Comparison of ENCODE assay signal across 9 mouse cellular contexts in genomic region chr1:119456671-119457527, GRCm38 (mm10). TPM values are rescaled to one million over a fixed set of nuclear protein-coding genes. Genes with fewer than 3 reads are reported as not detected.
DNase-seq lines count a peak whose midpoint lies in the region; ATAC-seq and TF ChIP-seq lines count a peak whose summit lies in the region.
"Had no signal": no experiment of that assay in that cellular context is flagged by ENCODE, and none has a peak within 500 bp of the region (broad histone marks: within the 10 kb centered on the region; RNA-seq: fewer than 3 reads in every experiment).

No protein-coding gene starts in this region.

- H3K4me1 ChIP-seq in heart, embryonic 12.5 days (replicated peaks): peaks cover 6% of the 10 kb centered on the region
- H3K4me1 ChIP-seq in CH12.LX (ENCODE audit: control insufficient read depth in 1 of 2, insufficient read depth in 2 of 2): peaks cover 2 to 15% of the 10 kb centered on the region in 2 experiments; a peak in 2 of 4 replicates
- no peaks in the 10 kb centered on the region for H3K4me1 ChIP-seq in liver, embryonic 16.5 days (ENCODE audit: control insufficient read depth, low read depth, low read length)

- WGBS in heart, embryonic 12.5 days: 31% methylated on average over 19 of the region's 19 CpGs
- 19% methylated on average over 19 of the region's 19 CpGs for WGBS in liver, embryonic 16.5 days (ENCODE audit: insufficient replicate concordance)

- no peaks in the 10 kb centered on the region for H3K9me3 ChIP-seq in heart, embryonic 12.5 days (replicated peaks)
- H3K9me3 ChIP-seq in CH12.LX (replicated peaks; ENCODE audit: low read length): no peaks in the 10 kb centered on the region
- H3K9me3 ChIP-seq in liver, embryonic 16.5 days (replicated peaks; ENCODE audit: control insufficient read depth, low read length): no peaks in the 10 kb centered on the region

- in situ Hi-C loops in CH12.LX (cut with MboI; ENCODE audit: low pct_ligation_motif_present, low pct_unique_long_range_greater_than_20kb, low sequenced_read_pairs): no loop called here

- no peak for TF ChIP-seq POLR2A in CH12.LX (IDR thresholded peaks at IDR 0.05; ENCODE audit: low read depth, low read length)

- H3K4me3 ChIP-seq in heart, embryonic 12.5 days: 0 out of 2 replicates have a peak overlapping the region, but pooled peaks have one; percentile 0
- H3K4me3 ChIP-seq in CH12.LX (replicated peaks in 1 of 3; ENCODE audit: low read depth in 2 of 3, low read length in 2 of 3, poor library complexity in 1 of 3): peak overlapping the region in 1 of 3 experiments; percentile 19
- H3K4me3 ChIP-seq in liver, embryonic 16.5 days (ENCODE audit: low read depth, low read length): no peak overlapping the region

- intact Hi-C loops in heart, postnatal 36 days (cut with DNase I): loop anchor here (10.0 kb wide), 3 partner anchors 468 to 692 kb away; no protein-coding TSS in a partner anchor

- no peak for TF ChIP-seq CTCF in CH12.LX (conservative IDR thresholded peaks at IDR 0.05 in 1 of 2, IDR thresholded peaks at IDR 0.05 in 1 of 2; ENCODE audit: low read depth in 2 of 2, low read length in 2 of 2)

- H3K36me3 ChIP-seq in heart, embryonic 12.5 days: no peaks in the 10 kb centered on the region
- no peaks in the 10 kb centered on the region for H3K36me3 ChIP-seq in CH12.LX (replicated peaks in 1 of 2; ENCODE audit: control insufficient read depth in 1 of 2, insufficient read depth in 1 of 2, low read length in 1 of 2)
- H3K36me3 ChIP-seq in liver, embryonic 16.5 days (ENCODE audit: control insufficient read depth, insufficient read depth): no peaks in the 10 kb centered on the region

- peaks cover 6% of the 10 kb centered on the region for H3K27me3 ChIP-seq in heart, embryonic 12.5 days (replicated peaks)
- H3K27me3 ChIP-seq in CH12.LX (replicated peaks): no peaks in the 10 kb centered on the region
- H3K27me3 ChIP-seq in liver, embryonic 16.5 days (ENCODE audit: control insufficient read depth, insufficient read depth, low read depth, low read length): peaks cover 7% of the 10 kb centered on the region; the same call in 1 of the 2 replicates

- H3K79me2 ChIP-seq in CH12.LX (replicated peaks; ENCODE audit: control insufficient read depth, extremely low read depth, insufficient read depth, poor library complexity, severe bottlenecking): no peaks in the 10 kb centered on the region; the same call in 1 of the 2 replicates

- dilution Hi-C loops in CH12.LX (cut with MboI; ENCODE audit: extremely low pct_ligation_motif_present, extremely low pct_unique_long_range_greater_than_20kb, low sequenced_read_pairs): no loop called here

- peak overlapping the region; percentile 45 for H3K4me2 ChIP-seq in heart, embryonic 12.5 days
- peak overlapping the region; percentile 87 for H3K4me2 ChIP-seq in CH12.LX (ENCODE audit: insufficient read depth, low read depth, poor library complexity, severe bottlenecking)
- peak overlapping the region; percentile 21; the same call in 1 of the 2 replicates for H3K4me2 ChIP-seq in liver, embryonic 16.5 days (ENCODE audit: low read depth, low read length)

- 0 out of 2 replicates have a peak overlapping the region, but pooled peaks have one; percentile 6 for H3K9ac ChIP-seq in heart, embryonic 12.5 days
- no peak overlapping the region for H3K9ac ChIP-seq in CH12.LX (ENCODE audit: insufficient read depth, low read depth)
- no peak overlapping the region for H3K9ac ChIP-seq in liver, embryonic 16.5 days (ENCODE audit: low read depth, low read length)

- no peak overlapping the region for H3K27ac ChIP-seq in heart, embryonic 12.5 days (ENCODE audit: poor library complexity, severe bottlenecking)
- no peak overlapping the region for H3K27ac ChIP-seq in CH12.LX (ENCODE audit: insufficient read depth, low read depth)
- H3K27ac ChIP-seq in liver, embryonic 16.5 days (ENCODE audit: low read length): no peak overlapping the region

- ATAC-seq in heart, embryonic 12.5 days (ENCODE audit: insufficient number of reproducible peaks, low FRiP score): no peak
- ATAC-seq in liver, embryonic 16.5 days (ENCODE audit: low read depth): no peak

- no peak for DNase-seq in heart, postnatal 36 days
- peak; percentile 33 for DNase-seq in CH12.LX (ENCODE audit: extremely low read depth)
- DNase-seq in hindlimb bud, embryonic 11.5 days (ENCODE audit: extremely low spot score, low read depth, low spot score): peak; percentile 31
- DNase-seq in gastrocnemius, postnatal 10 days: no peak
- DNase-seq in gastrocnemius, postnatal 4 days (ENCODE audit: low spot score in 2 of 2): no peak
- DNase-seq in cerebellum, adult 9-10 months: no peak

- TF ChIP-seq EP300 in CH12.LX (IDR thresholded peaks at IDR 0.05; ENCODE audit: low read length): peak; percentile 62

- TF ChIP-seq RAD21 in CH12.LX (IDR thresholded peaks at IDR 0.05; ENCODE audit: low read depth, low read length): no peak

TF ChIP-seq in CH12.LX, 34 proteins besides CTCF, POLR2A, EP300 and RAD21:
- TF ChIP-seq ZKSCAN1 (IDR thresholded peaks at IDR 0.05; ENCODE audit: borderline replicate concordance, low read depth, low read length): no peak
- TF ChIP-seq SMC3 (IDR thresholded peaks at IDR 0.05; ENCODE audit: low read depth, low read length): no peak
- TF ChIP-seq MAX (IDR thresholded peaks at IDR 0.05; ENCODE audit: low read length): peak; percentile 59
- TF ChIP-seq TBP (conservative IDR thresholded peaks at IDR 0.05; ENCODE audit: low read depth, low read length): no peak
- TF ChIP-seq MAFK (IDR thresholded peaks at IDR 0.05; ENCODE audit: insufficient replicate concordance, low read length): no peak
- no peak for TF ChIP-seq ZC3H11A (IDR thresholded peaks at IDR 0.05; ENCODE audit: low read depth, low read length)
- TF ChIP-seq CHD2 (IDR thresholded peaks at IDR 0.05; ENCODE audit: low read length): 0 out of 2 replicates have a peak, but pooled peaks have one; percentile 35
- TF ChIP-seq JUND (conservative IDR thresholded peaks at IDR 0.05; ENCODE audit: low read depth, low read length): no peak
- peak; percentile 62 for TF ChIP-seq MXI1 (IDR thresholded peaks at IDR 0.05; ENCODE audit: low read depth, low read length)
- TF ChIP-seq TCF12 (IDR thresholded peaks at IDR 0.05; ENCODE audit: low read depth, low read length): 0 out of 2 replicates have a peak, but pooled peaks have one; percentile 52
- TF ChIP-seq RCOR1 (conservative IDR thresholded peaks at IDR 0.05; ENCODE audit: low read depth, low read length): no peak
- TF ChIP-seq JUN (IDR thresholded peaks at IDR 0.05; ENCODE audit: insufficient read depth, low read depth, low read length): no peak
- no peak for TF ChIP-seq CHD1 (IDR thresholded peaks at IDR 0.05; ENCODE audit: low read depth, low read length)
- TF ChIP-seq ZNF384 (IDR thresholded peaks at IDR 0.05; ENCODE audit: low read depth, low read length): peak; percentile 63
- no peak for TF ChIP-seq ETS1 (conservative IDR thresholded peaks at IDR 0.05; ENCODE audit: low read depth, low read length)
- TF ChIP-seq ELF1 (IDR thresholded peaks at IDR 0.05; ENCODE audit: low read depth, low read length): no peak
- TF ChIP-seq MAZ (IDR thresholded peaks at IDR 0.05; ENCODE audit: low read depth, low read length): peak; percentile 14; the same call in 1 of the 2 replicates
- 0 out of 2 replicates have a peak, but pooled peaks have one; percentile 58 for TF ChIP-seq MYC (IDR thresholded peaks at IDR 0.05; ENCODE audit: low read depth, low read length)
- TF ChIP-seq IRF4 (IDR thresholded peaks at IDR 0.05; ENCODE audit: low read depth, low read length): peak; percentile 54
- TF ChIP-seq ZMIZ1 (IDR thresholded peaks at IDR 0.05; ENCODE audit: low read depth, low read length): no peak
- TF ChIP-seq MEF2A (IDR thresholded peaks at IDR 0.05; ENCODE audit: borderline replicate concordance, low read depth, low read length): peak; percentile 36; the same call in 1 of the 2 replicates
- no peak for TF ChIP-seq GABPA (IDR thresholded peaks at IDR 0.05; ENCODE audit: insufficient replicate concordance, low read depth, low read length)
- no peak for TF ChIP-seq PAX5 (IDR thresholded peaks at IDR 0.05; ENCODE audit: low read length)
- TF ChIP-seq KAT2A (IDR thresholded peaks at IDR 0.05; ENCODE audit: insufficient replicate concordance, low read length): no peak
- TF ChIP-seq SIN3A (IDR thresholded peaks at IDR 0.05; ENCODE audit: low read length): peak; percentile 41; the same call in 1 of the 2 replicates
- TF ChIP-seq USF1 (IDR thresholded peaks at IDR 0.05; ENCODE audit: low read depth, low read length): no peak
- TF ChIP-seq UBTF (IDR thresholded peaks at IDR 0.05; ENCODE audit: low read depth, low read length): no peak
- TF ChIP-seq BHLHE40 (IDR thresholded peaks at IDR 0.05; ENCODE audit: low read depth, low read length): peak; percentile 87
- no peak for TF ChIP-seq HCFC1 (IDR thresholded peaks at IDR 0.05; ENCODE audit: low read depth, low read length)
- TF ChIP-seq NELFE (IDR thresholded peaks at IDR 0.05; ENCODE audit: low read depth, low read length): no peak
- no peak for TF ChIP-seq NRF1 (IDR thresholded peaks at IDR 0.05; ENCODE audit: low read depth, low read length)
- TF ChIP-seq POLR2AphosphoS2 (IDR thresholded peaks at IDR 0.05; ENCODE audit: low read depth, low read length): no peak
- TF ChIP-seq E2F4 (IDR thresholded peaks at IDR 0.05; ENCODE audit: insufficient replicate concordance, low read depth, low read length): no peak
- TF ChIP-seq USF2 (conservative IDR thresholded peaks at IDR 0.05; ENCODE audit: low read depth, low read length): no peak

RNA-seq across cellular contexts. Expression of gene Inhbb, which starts 34.9 kb away (rescaled TPM):
- polyA plus RNA-seq in heart, embryonic 12.5 days (2016; fragmentation: Nextera tagmentation; extraction: Ambion mirVana): 0.26 and 0.49 TPM in 2 replicates
- total RNA-seq in heart, postnatal 36 days (2021): 1 to 10 TPM; 1.4 to 1.5 TPM
- total RNA-seq in CH12.LX (2012; rRNA removed) (not detected in 2 replicates), CH12.LX (2014; rRNA removed) (not detected in 2 replicates)
- not detected in 2 replicates for polyA plus RNA-seq in CH12.LX (2012; ENCODE audit: insufficient read length, low read depth)
- 0.09 and 0.11 TPM in 2 replicates for polyA plus RNA-seq in liver, embryonic 16.5 days (2015; fragmentation: Nextera tagmentation; extraction: Ambion mirVana)
- total RNA-seq in gastrocnemius, postnatal 10 days (2021): under 1 TPM; 0.42 to 0.72 TPM
- total RNA-seq in gastrocnemius, postnatal 4 days (2021): 1 to 10 TPM in 1 of 2 experiments, under 1 TPM in 1; 0.64 to 1.7 TPM
- total RNA-seq: MEL had no signal

RNA-seq across cellular contexts. Expression of gene Ralb, which starts 47.7 kb away (rescaled TPM):
- 184 and 194 TPM in 2 replicates for polyA plus RNA-seq in heart, embryonic 12.5 days (2016; fragmentation: Nextera tagmentation; extraction: Ambion mirVana)
- 10 to 100 TPM; 30.9 to 31.1 TPM for total RNA-seq in heart, postnatal 36 days (2021)
- total RNA-seq in CH12.LX (2012; rRNA removed) (18.1 and 18.2 TPM in 2 replicates), CH12.LX (2014; rRNA removed) (25.6 and 28.7 TPM in 2 replicates)
- polyA plus RNA-seq in CH12.LX (2012; ENCODE audit: insufficient read length, low read depth): 22.9 and 23.8 TPM in 2 replicates
- 38.0 and 40.5 TPM in 2 replicates for polyA plus RNA-seq in liver, embryonic 16.5 days (2015; fragmentation: Nextera tagmentation; extraction: Ambion mirVana)
- 10 to 100 TPM; 23.8 to 29.8 TPM for total RNA-seq in gastrocnemius, postnatal 10 days (2021)
- 10 to 100 TPM; 41.8 to 43.6 TPM for total RNA-seq in gastrocnemius, postnatal 4 days (2021)

Comparison
In these comparisons a context has a peak if more than half of its experiments do, and no peak if none do; other contexts are left out.
1. H3K4me2 ChIP-seq: peak in every context shown above with its lines; median percentile 87 in CH12.LX; 45 in heart, embryonic 12.5 days; 21 in liver, embryonic 16.5 days.
2. DNase-seq: peak in CH12.LX (single experiment) and hindlimb bud, embryonic 11.5 days (single experiment); none in heart, postnatal 36 days (0 of 2), gastrocnemius, postnatal 10 days (single experiment), gastrocnemius, postnatal 4 days (0 of 2) and cerebellum, adult 9-10 months (single experiment).